Mouse (Mus musculus) liver, embryonic 14.5 days (tissue): ENCODE measurements around the gene Slfn1. TPM values are rescaled to one million over a fixed set of nuclear protein-coding genes. Genes with fewer than 3 reads are reported as not detected.
"Not testable (repeated sequence)": the region's sequence is repeated elsewhere in the genome, so short reads cannot be mapped to it uniquely, and the experiment has no call there.

Experiments
- ATAC-seq: fragments of 200-750 bp; cut with Nextera tagmentation; 2 replicates; pipeline ENCODE4 v1.8.0; 2017; ENCODE audit warnings: moderate number of reproducible peaks, mild to moderate bottlenecking, moderate library complexity; ENCODE audit not compliant: insufficient read depth
- DNase-seq, 3 experiments: peaks; one replicate each; pipeline ENCODE4 v3.0.0-alpha.2; 2012 to 2013; ENCODE audit warnings: low read depth in 3 of 3, low spot score in 3 of 3
- H3K27ac ChIP-seq: fragments of 300-500 bp; sonication (generic); 2 replicates; pipeline ENCODE4 v1.5.1; 2014; ENCODE audit warnings: moderate library complexity, mild to moderate bottlenecking, control low read depth, inconsistent platforms
- H3K27me3 ChIP-seq: fragments of 300-500 bp; sonication (generic); 2 replicates; pipeline ENCODE4 v1.6.1; 2014; ENCODE audit warnings: mild to moderate bottlenecking, low read length, moderate library complexity; ENCODE audit not compliant: control insufficient read depth, insufficient read depth
- H3K36me3 ChIP-seq: fragments of 300-500 bp; sonication (generic); replicated peaks from 2 replicates; pipeline ENCODE4 v1.6.1; 2014; ENCODE audit warnings: low read depth; ENCODE audit not compliant: control insufficient read depth, insufficient read depth
- H3K4me1 ChIP-seq, 2 experiments: fragments of 200-500 bp in 1 of 2; fragments of 300-500 bp in 1 of 2; sonication (generic) in 1 of 2; replicated peaks; 2 replicates each; pipeline ENCODE4 v1.6.1; 2012 to 2014; ENCODE audit warnings: antibody characterized with exemption in 1 of 2, inconsistent platforms in 1 of 2, low read length in 1 of 2; ENCODE audit not compliant: control insufficient read depth in 2 of 2, insufficient read depth in 2 of 2
- H3K4me2 ChIP-seq: fragments of 300-500 bp; sonication (generic); 2 replicates; pipeline ENCODE4 v1.6.1; 2014; ENCODE audit warnings: low read depth, mild to moderate bottlenecking, control low read depth, moderate library complexity
- H3K4me3 ChIP-seq, 2 experiments: fragments of 200-500 bp in 1 of 2; fragments of 300-500 bp in 1 of 2; sonication (generic) in 1 of 2; 2 replicates each; pipeline ENCODE4 v1.5.1; 2012 to 2014; ENCODE audit warnings: low read depth in 2 of 2, low read length in 2 of 2, mild to moderate bottlenecking in 2 of 2, control low read depth in 1 of 2, inconsistent platforms in 1 of 2, moderate library complexity in 1 of 2; ENCODE audit not compliant: insufficient read depth in 1 of 2
- H3K9ac ChIP-seq: fragments of 300-500 bp; sonication (generic); replicated peaks from 2 replicates; pipeline ENCODE4 v1.6.1; 2014; ENCODE audit warnings: mild to moderate bottlenecking, control low read depth, moderate library complexity
- H3K9me3 ChIP-seq: fragments of 300-500 bp; sonication (generic); 2 replicates; pipeline ENCODE4 v1.6.1; 2016; ENCODE audit warnings: low read length, mixed read lengths; ENCODE audit not compliant: control insufficient read depth
- CTCF ChIP-seq: IDR thresholded peaks from 2 replicates; pipeline ENCODE4 v1.5.1; 2016; ENCODE audit warnings: antibody characterized with exemption, low read depth, control low read depth
- EP300 ChIP-seq: IDR thresholded peaks from 2 replicates; pipeline ENCODE4 v1.6.1; 2016; ENCODE audit warnings: antibody characterized with exemption, low read depth
- WGBS: fragments of 180-500 bp; shearing (Covaris S2); extraction: QIAGEN DNeasy Blood & Tissue Kit; methylation state at CpG from one replicate; pipeline ENCODE4 v1.1.7; 2014; ENCODE audit not compliant: insufficient replicate concordance; 5-methylcytosine and 5-hydroxymethylcytosine counted together
- polyA plus RNA-seq, 2 experiments: library from polyadenylated mRNA; depleted of rRNA in 1 of 2; stranded (reverse) in 1 of 2; unstranded in 1 of 2; fragments of >200 nt; fragmentation: Nextera tagmentation in 1 of 2; extraction: Ambion mirVana in 1 of 2; gene quantifications; 2 replicates each; pipeline versions ENCODE4 v1.2.1 to v1.2.3; 2012 to 2014

Gene Slfn1
- polyA plus RNA-seq, 2 experiments = 0.21 to 0.28 TPM

DNA sequence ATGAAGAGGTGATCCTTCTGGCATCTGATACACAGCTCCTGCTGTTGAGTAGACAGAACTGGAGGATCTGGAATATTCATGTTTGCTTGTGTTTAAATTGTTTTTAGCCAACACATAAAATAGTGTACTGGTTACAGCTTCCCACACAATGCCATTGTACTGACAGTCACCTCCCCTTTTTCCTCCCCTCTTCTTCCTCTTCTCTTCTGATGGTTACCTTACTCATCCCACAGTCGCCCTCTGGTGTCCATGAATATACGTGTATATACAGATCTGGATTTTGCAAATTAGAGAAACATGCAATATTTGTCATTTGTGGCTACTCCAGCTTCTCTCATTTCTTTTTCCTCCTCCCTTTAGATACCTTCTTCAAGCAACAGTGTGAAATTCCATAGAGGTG lies 1.5 kb upstream of the Slfn1 start:
- 9% methylated on average over 2 of the region's 2 CpGs for WGBS
- DNase-seq = peak in 1 of 3 experiments; percentile 7
- Histone ChIP-seq H3K9ac (no peak overlapping the region), H3K9me3 (no peaks in the 10 kb centered on the region), H3K4me1 (no peaks in the 10 kb centered on the region), H3K27ac (no peak overlapping the region), H3K27me3 (no peaks in the 10 kb centered on the region), H3K4me2 (no peak overlapping the region), H3K36me3 (no peaks in the 10 kb centered on the region), H3K4me3 (no peak overlapping the region)
- ATAC-seq = no peak
- TF ChIP-seq CTCF (peak; percentile 42; the same call in 1 of the 2 replicates), EP300 (no peak)

DNA sequence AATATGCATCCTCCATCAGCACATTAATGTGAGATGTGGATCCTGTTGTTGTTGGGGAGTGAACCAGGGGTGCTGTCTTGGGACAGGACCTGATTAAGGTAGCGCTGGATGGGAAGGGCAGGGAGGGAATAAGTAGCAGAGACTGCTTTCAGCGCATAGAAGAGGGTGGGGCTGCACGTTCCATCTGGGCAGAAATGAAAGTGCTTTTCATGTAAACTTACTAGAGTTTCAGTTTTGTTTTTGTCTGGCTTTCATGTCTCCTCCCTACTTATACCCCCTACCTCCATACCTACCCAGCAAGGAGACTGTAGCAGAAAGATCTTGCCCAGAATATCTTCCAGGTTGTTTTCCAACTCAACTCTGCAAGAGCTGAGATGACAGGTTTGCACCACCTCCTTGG lies 1.4 kb downstream of the Slfn1 start:
- no peak overlapping the region for H3K27ac ChIP-seq
- 46% methylated on average over 3 of the region's 3 CpGs for WGBS
- no peak overlapping the region for H3K4me3 ChIP-seq
- DNase-seq (no peak), ATAC-seq (no peak)
- H3K36me3 ChIP-seq = no peaks in the 10 kb centered on the region
- H3K27me3 ChIP-seq = no peaks in the 10 kb centered on the region
- no peak overlapping the region for H3K4me2 ChIP-seq
- H3K4me1 ChIP-seq = no peaks in the 10 kb centered on the region
- H3K9ac ChIP-seq = no peak overlapping the region
- TF ChIP-seq CTCF (no peak), EP300 (no peak)
- H3K9me3 ChIP-seq = no peaks in the 10 kb centered on the region

DNA sequence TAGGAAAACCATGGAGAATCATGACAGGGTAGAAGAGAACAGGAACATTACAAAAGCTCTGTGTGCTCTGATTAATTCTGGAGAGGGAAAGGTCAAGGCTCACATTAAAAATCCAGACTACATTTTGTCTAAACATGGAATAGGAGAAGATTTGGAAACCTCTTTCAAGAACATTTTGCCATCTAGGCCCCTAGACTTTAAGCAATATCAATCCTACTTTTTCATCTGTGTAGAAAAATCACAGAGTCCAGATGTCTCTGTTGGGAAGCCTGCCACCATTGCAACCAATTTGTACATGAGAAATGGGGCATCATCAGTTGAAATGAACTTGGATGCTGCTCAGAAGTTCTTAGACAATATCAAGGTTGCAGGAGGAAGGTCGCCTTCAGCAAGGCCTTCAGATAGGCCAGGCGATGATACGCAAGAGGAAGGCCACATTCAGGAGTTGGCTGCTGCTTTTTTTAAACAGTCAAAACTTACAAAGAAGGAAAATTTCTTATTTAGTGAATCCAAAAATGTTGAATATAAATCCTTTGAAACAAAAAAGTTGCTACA lies 4.6 kb downstream of the Slfn1 start:
- Histone ChIP-seq H3K4me2 (no peak overlapping the region), H3K9me3 (no peaks in the 10 kb centered on the region), H3K4me1 (no peaks in the 10 kb centered on the region), H3K36me3 (no peaks in the 10 kb centered on the region), H3K27me3 (no peaks in the 10 kb centered on the region), H3K4me3 (no peak overlapping the region), H3K27ac (no peak overlapping the region), H3K9ac (no peak overlapping the region)
- DNase-seq (no peak), ATAC-seq (no peak)
- no peak for TF ChIP-seq CTCF
- TF ChIP-seq EP300 = no peak
- WGBS = 83% methylated on average over 3 of the region's 3 CpGs

DNA sequence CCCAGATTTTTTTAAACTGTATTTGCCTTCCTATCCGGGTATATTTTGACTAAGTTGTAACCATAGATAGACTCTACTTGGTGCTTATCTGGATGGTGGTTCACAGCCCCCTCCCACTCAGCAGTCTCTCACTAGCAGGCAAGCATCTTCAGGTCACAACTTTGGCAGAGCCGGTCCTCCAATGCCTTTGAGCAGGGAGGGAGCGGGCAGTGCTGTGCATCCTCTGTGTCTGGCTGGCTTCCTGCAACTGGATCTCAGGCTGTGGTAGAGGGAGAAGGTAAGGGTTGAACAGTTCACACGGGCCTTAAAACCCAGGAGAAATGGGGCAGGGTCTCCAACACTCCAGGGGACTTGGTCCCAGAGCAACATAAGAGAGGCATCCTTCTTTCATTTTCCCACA lies 6.5 kb downstream of the Slfn1 start:
- no peak for ATAC-seq
- Histone ChIP-seq H3K36me3 (no peaks in the 10 kb centered on the region), H3K9ac (no peak overlapping the region)

DNA sequence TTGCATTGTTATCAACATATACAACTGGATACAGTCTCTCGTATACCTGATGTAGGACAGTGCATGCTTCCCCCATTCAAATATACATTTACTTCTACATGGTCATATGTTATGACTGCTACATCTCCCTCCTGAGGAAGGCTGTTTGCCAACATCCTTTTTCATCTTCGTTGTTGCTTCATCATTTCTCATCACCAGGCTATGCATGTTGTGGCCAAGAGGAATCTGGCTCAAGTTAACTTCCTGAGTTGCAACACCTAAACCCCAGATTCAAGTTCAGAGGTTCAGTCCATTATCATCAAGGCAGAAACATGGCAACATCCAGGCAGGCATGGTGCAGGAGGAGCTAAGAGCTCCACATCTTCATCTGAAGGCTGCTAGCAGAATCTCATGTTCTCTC lies 8.3 kb downstream of the Slfn1 start:
- H3K4me2 ChIP-seq = no peak overlapping the region
- peak in 1 of 3 experiments; percentile 2 for DNase-seq
- 49% methylated on average over 2 of the region's 2 CpGs for WGBS
- ATAC-seq = no peak
- no peak overlapping the region for H3K27ac ChIP-seq
- no peaks in the 10 kb centered on the region for H3K9me3 ChIP-seq
- H3K27me3 ChIP-seq = no peaks in the 10 kb centered on the region
- TF ChIP-seq EP300 (no peak), CTCF (no peak)
- no peak overlapping the region for H3K4me3 ChIP-seq
- H3K4me1 ChIP-seq = no peaks in the 10 kb centered on the region
- no peaks in the 10 kb centered on the region for H3K36me3 ChIP-seq
- H3K9ac ChIP-seq = no peak overlapping the region

More for the DNA sequence above, 6.5 kb downstream of the Slfn1 start:
- Histone ChIP-seq H3K4me1 (no peaks in the 10 kb centered on the region), H3K27ac (no peak overlapping the region), H3K9me3 (no peaks in the 10 kb centered on the region), H3K4me2 (no peak overlapping the region), H3K4me3 (no peak overlapping the region), H3K27me3 (no peaks in the 10 kb centered on the region)
- 49% methylated on average over 4 of the region's 4 CpGs for WGBS
- DNase-seq = no peak
- no peak for TF ChIP-seq CTCF
- TF ChIP-seq EP300 = no peak

DNA sequence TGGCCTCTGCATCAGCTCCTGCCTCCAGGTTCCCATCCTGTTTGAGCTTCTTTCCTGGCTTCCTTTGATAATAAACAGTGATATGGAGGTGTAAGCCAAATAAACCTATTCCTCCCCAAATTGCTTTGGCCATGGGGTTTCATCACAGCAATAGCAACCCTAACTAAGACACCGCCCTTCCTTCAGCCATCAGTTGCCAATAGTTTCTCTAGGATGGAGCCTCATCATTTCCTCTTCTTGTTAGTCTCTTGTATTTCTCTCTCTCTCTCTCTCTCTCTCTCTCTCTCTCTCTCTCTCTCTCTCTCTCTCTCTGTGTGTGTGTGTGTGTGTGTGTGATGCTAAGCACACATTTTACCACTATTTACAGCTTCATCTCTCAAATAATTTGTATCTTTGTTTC lies 9.0 kb downstream of the Slfn1 start:
- not testable (repeated sequence) for ATAC-seq, H3K27ac ChIP-seq, H3K9ac ChIP-seq, H3K4me3 ChIP-seq, H3K4me1 ChIP-seq, H3K4me2 ChIP-seq, H3K27me3 ChIP-seq, H3K9me3 ChIP-seq, H3K36me3 ChIP-seq, DNase-seq
- WGBS = 60% methylated on average over 1 of the region's 1 CpGs

DNA sequence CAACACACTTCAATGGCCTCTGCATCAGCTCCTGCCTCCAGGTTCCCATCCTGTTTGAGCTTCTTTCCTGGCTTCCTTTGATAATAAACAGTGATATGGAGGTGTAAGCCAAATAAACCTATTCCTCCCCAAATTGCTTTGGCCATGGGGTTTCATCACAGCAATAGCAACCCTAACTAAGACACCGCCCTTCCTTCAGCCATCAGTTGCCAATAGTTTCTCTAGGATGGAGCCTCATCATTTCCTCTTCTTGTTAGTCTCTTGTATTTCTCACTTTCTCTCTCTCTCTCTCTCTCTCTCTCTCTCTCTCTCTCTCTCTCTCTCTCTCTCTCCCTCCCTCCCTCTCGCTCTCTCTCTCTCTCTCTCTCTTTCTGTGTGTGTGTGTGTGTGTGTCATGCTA lies 20.6 kb downstream of the Slfn1 start:
- not testable (repeated sequence) for DNase-seq, H3K9ac ChIP-seq, H3K36me3 ChIP-seq, H3K4me1 ChIP-seq, H3K4me2 ChIP-seq, H3K4me3 ChIP-seq, H3K27me3 ChIP-seq, ATAC-seq, H3K9me3 ChIP-seq, H3K27ac ChIP-seq
- WGBS = 82% methylated on average over 1 of the region's 2 CpGs

GRCm38 (mm10) chr11:83148939-83149338 lies 32.3 kb downstream of the Slfn1 start:
- not testable (repeated sequence) for H3K4me2 ChIP-seq, H3K9ac ChIP-seq, H3K36me3 ChIP-seq, H3K4me1 ChIP-seq, ATAC-seq, H3K4me3 ChIP-seq, H3K27ac ChIP-seq, H3K9me3 ChIP-seq, DNase-seq, H3K27me3 ChIP-seq
- WGBS = no CpG with 5 or more reads among the region's 1 CpGs
